Mouse (Mus musculus): ENCODE measurements around the gene Edn3.

Edn3 gene

DNA sequence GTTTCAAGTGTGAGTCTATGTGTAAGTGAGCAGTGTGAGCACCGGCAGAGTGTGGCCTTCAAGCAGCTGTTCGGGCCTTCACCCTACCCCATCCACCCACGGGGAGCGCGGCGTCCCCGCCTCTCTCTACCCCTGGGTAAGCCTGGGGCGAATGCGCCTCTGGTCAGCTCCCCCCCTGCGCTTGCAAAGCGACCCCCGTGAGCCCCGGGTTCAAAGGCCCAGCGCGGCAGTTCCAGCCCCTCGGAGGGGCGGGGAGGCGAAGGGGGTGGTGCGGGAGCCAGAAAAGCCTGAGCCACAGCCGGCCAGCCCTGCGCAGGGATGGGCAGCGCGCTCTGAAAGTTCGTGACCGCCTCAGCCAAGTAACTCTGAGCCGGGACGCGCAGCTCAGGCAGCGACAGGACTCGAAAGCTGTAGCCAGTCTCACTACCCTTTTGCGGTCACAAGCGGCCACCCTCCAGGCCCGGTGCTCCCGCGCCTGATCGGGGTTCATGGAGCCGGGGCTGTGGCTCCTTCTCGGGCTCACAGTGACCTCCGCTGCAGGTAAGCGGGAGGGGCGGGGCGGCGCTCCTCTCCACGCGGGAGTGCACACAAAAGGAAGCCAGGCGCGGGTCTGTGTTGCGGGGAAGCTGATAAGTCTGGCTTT is at the start of gene Edn3:
Gene Edn3 (plus strand): TSS at position 141 of the 643 bp plus-strand sequence.
- in situ Hi-C loops (cut with MboI, MseI) = no loop called here

DNA sequence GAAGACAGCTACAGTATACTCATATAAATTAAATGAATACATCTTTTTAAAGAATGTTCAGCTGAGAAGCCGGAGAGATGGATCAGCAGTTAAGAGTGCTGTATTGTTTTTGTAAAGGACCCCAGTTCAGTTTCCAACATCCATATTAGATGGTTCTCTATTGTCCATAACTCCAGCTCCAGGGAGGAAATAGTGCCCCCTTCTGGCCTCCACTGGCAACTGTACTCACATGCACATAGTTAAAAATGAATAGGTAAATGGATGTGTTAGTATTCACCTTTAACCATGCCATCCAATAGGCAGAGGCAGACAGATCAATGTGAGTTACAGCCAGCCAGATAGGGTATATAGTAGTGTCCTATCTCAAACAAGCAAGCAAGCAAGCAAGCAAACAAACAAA is 48.4 kb upstream of the Edn3 start:
- in situ Hi-C loops (cut with MboI, MseI) = no loop called here

DNA sequence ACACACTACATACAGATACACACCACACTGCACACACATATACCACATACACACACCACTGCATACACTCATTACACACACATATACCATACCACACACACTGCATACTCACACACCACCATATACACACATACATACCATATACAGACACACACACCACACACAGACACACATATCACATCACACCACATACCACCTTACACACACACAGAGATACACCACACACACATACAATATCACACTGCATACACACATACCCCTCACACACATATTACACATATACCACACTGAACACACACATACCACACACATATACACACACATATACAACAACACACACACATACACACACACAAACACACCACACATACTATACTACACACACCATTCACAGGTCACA is 44.5 kb upstream of the Edn3 start:
- in situ Hi-C loops (cut with MboI, MseI) = no loop called here

DNA sequence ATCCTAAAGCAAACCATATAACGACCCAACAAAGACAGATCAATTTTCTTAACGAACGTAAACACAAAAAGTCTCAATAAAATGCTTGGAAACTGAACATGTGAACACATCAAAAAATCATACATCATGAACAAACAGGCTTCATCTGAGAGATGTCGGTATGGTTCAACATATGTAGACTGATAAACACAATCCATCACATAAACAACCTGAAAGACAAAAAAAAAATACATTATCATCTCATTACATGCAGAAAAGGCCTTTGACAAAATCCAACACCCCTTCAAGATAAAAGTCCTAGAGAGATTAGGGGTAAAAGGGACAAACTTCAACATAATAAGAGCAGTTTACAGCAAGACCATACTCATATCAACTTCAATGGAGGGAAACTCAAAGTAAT is 42.6 kb upstream of the Edn3 start:
- in situ Hi-C loops (cut with MboI, MseI) = no loop called here

DNA sequence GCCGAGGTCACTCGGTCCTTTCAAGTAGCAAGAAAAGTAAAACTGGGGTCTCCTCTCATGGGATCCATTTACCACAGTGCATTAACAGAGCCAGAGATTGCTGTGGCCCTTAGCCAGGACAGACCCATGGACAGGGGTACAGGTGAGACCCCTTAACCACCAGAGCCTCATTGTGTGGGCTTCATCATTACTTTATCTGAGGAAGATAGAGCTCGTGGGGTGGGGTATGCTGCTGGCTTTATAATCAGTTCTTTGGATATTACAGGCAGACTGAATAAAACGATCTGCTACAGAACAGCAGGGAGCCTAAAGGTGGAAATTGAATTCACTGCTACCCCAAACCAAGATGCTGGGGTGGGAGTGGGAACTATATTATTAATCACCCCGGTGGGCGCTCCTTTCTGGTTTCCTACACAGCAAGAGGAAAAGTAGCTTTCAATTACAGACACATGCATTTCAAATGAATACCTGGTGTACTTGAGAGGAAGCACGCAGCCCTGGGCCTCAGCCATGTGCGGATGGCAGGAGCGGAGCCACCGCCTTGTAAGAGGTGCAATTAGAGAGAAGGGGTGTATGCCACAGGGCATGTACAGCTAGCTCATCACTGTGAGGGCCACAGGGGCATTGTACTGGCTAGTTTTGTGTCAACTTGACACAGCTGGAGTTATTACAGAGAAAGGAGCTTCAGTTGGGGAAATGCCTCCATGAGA is 33.1 kb upstream of the Edn3 start:
- in situ Hi-C loops (cut with MboI, MseI) = no loop called here

DNA sequence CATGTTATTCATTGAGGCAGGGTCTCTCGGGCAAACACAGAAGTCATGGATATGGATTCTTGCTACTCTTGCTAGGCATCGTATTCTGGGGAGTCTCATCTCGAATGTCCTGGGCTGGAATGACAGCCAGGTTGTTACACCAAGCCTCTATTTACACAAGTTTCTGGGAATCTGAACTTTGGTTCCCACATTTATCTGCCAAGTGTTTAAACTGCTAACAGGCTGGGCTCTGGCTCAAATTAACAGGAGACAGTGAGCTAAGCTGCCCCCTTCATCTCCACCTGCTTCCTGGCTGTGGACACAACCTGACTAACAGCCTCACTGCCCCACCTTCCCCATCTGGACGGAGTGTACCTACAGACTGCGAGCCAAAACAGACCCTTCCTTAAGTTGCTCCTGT is 28.5 kb upstream of the Edn3 start:
- in situ Hi-C loops (cut with MboI, MseI) = no loop called here

DNA sequence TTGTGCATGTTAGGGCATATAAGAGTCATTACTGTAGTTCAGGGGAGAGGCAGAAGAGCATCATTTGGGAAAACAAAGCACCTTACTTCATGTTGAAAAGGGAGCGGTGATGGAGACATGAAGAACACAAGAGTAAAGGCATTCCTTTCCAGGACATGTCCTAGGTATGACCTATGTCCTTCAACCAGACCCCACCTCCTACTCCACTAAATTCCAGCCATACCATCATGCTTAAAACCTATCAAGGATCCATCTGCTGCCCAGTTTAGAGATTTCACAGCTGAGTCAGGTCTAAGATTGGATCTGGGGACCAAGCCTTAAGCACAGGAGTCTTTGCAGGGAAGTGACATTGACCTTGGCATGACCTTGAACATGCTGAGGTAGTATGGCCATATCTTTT is 25.1 kb upstream of the Edn3 start:
- in situ Hi-C loops (cut with MboI, MseI) = no loop called here

DNA sequence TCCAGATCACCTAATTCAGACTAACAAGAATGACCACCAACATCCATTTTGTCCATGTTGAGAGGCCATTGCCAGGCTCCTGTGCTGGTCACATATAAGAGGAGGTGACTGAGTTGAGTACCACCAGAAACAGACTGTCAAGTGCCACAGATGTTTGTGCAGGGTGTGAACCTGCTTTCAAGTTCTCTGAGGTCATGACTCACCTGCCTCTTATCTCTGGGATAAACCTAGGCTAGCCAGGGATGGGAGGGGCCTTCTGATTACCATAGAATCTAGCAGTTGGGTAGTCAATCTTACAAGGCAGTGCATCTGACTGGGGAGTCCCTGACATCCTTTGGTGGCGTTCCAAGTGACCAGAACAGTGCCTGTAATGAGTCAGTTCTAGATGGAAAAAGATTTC is 13.2 kb upstream of the Edn3 start:
- in situ Hi-C loops (cut with MboI, MseI) = no loop called here

DNA sequence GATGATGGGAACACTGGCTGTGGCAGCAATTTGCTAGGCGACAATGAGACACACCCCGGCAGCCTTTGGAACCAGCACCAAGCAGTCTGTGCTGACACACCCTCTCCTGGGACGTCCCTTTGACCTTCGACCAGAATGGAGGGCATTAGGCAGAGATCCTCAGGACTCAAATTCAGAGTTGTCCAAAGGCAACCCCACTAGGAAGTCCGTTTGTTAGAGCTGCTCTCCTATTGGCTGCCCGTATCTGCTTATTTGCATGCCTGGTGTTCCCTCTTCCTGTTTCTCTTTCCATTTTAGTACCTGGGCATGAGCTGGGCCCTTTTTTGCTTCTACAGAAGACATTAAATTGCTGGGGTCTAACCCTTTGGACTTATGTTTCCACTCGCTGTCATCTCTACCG is 12.0 kb upstream of the Edn3 start:
- in situ Hi-C loops (cut with MboI, MseI) = no loop called here

DNA sequence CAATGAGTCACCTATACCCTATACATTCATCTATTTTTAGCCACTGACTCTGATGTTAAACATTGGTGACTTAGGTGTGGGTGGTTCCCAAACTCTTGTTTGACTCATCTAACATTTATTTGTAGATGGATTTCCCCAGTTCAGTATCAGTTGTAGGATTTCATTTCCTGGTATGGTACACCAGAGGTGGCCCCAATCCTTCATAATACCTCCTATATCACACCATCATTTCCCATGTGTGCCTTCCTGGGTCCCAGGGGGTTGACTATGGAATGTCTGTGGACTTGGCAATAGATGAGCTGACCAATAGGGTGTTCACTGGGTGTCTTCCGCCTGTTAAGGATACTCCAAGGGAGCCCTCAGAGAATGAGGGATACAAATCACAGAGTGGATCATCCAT is 7.2 kb upstream of the Edn3 start:
- in situ Hi-C loops (cut with MboI, MseI) = no loop called here

DNA sequence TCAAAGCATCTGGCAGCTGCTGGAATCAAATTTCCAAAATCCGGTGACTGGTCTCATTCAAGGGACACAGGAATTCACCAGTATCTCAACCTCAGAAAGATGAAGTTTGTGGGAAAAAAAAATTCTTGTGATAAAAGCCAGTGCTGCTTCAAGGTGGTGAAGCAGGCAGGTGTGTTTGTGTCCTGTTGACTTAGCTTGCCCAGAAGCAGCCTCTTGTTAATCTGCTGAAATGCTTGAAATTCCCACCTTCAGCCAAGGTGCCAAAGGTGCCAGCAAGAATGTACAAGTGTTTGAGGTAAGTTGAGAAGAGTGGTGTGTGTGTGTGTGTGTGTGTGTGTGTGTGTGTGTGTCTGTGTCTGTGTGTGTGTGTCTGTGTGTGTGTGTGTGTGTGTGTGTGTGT is 6.2 kb upstream of the Edn3 start:
- in situ Hi-C loops (cut with MboI, MseI) = no loop called here

DNA sequence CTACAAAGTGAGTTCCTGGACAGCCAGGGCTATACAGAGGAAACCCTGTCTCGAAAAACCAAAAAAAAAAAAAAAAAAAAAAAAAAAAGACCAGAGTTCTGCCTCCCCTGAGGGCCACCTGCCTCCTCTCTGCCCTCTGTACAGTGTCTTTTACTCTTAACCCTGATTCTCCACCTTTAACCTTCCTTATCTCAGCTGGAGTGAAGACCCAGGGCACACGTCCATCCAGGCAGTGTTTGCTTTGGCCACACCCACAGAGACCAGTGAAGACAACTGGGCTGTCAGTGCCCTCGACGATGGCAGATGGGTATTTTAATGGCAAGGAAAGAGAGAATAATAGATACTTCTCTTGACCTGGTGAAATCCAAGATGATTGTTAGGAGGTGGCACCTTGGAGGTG is 1.2 kb upstream of the Edn3 start:
- in situ Hi-C loops (cut with MboI, MseI) = no loop called here

DNA sequence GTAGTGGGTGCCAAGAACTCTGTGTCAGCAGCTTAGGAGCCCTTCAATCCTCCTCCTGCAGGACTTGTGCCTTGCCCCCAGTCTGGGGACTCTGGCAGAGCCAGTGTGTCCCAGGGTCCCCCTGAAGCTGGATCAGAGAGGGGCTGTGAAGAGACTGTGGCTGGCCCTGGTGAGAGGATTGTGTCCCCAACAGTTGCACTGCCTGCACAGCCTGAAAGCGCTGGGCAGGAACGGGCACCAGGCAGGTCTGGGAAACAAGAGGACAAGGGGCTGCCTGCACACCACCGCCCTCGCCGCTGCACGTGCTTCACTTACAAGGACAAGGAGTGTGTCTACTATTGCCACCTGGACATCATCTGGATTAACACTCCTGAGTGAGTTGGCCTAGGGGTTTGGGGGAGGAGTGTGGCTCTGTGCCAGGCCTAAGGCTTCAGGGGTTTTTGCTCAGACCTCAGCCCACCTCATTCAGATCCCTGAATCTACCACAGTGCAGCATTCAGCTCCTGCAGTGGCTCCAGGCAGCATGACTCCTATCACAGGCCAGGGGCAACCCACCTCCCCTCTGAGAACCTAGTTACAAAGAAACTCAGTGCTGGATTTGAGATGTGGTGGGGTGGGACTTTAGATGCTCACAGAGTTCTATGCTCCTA is 1.2 kb downstream of the Edn3 start:
- in situ Hi-C loops (cut with MboI, MseI) = no loop called here

DNA sequence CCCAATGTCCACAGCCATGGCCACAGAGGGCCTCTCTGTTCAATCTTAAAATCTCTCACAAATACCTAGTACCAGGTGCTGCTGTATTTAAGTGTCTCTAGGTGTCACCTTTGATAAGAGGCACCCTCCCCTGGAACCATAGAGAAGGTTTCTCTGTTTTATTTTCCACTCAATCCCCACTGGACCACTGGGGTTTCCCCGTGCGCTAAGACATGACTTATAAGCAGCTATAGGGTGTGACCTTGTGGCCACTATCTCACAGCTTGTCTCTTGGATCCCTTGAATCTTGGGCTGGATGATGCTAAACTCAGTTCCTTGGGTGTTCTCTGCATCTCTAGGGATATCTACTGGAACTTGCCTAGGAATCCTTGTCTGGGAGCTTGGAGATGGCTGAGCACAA is 1.9 kb downstream of the Edn3 start:
- in situ Hi-C loops (cut with MboI, MseI) = no loop called here

DNA sequence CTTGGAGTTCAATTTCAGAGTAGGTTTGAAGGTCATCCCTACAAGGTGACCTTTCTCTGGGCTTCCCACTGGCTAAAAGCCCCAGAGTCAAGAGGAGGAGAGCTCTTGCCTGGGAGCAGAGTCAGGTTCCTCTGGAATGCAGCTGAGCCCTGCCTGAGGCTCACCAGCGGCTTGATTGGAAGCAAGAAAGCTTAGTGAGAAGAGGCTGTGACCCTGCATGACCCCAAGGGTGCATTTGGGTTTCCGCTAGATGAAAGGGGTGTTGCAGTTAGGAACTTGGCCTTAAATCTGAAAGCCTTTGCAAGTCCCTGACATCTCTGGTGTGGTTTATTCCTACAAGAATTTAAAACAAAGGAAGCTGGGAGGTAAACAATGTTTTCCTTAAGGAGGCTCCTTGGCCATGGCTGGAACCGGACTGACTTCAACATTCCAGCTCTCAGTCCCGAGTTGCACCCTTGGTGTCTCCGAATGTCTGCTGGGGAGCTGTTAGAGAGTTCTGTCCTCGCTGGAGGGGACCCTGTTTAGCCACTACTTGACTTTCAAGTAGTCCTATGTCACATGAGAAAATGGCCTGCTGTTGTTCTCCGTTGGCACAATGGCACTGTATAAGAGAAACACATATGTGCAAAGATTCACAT is 8.6 kb downstream of the Edn3 start:
- in situ Hi-C loops (cut with MboI, MseI) = no loop called here

DNA sequence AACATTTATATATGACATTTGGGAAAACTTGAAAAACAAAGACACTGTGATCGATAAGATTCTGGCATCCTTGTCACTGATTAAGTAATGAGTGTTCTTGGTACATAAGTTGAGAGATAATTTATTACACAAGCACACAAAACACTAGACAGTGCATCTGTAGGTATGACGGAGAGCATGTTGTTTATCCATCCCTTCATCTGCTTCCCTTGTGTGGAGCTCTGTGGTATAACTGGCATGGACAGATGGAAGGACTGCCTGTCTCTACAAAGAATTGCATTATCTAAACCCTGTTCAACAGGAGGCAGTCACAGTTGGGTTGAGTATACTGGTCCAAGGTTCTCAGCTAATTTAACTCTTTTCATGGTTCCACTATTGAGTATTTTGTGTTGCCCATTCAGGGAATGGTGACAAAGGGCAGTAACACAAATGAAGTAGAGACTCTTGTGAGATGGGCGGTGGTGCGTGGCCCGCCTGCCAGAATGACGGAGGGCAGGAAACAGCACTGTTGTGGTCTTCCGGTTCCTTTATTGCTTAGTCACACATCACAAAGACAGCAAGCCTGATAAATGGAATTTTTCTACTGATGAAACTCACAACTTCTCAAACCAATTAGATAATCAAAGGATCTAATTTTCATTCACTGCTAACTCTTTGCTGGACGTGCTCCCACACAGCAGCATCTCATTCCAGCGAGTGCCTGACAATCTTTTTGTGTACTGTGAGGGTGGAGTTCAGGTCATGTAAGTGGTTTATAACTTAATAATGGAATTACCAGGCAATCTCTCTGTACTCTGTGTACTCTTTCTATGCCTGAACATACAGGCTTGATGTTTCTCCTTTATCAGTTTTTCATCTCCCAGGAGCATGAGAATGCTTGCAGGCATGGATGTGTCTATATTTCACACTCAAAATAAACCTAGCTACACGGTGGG is 14.0 kb downstream of the Edn3 start:
- in situ Hi-C loops (cut with MboI, MseI) = no loop called here

DNA sequence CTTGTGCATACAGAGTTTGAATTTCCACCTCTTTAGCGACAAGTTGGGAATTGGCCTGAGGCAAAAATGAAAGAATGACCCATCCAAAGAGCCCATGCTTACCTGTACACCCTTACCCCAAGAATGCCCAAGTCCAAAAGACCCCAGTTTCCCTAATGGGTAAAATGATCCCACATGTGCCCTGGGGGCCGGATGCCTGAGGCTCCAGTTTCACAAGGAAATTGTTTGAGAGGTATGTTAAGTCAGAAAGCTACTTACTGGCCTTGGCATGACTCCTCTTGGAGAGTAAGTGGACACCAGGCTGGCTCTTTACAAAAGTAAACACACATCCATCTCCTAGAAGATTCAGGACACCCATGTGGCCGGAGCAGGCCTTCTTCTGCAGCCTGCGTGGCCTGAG is 21.6 kb downstream of the Edn3 start:
- in situ Hi-C loops (cut with MboI, MseI) = no loop called here

DNA sequence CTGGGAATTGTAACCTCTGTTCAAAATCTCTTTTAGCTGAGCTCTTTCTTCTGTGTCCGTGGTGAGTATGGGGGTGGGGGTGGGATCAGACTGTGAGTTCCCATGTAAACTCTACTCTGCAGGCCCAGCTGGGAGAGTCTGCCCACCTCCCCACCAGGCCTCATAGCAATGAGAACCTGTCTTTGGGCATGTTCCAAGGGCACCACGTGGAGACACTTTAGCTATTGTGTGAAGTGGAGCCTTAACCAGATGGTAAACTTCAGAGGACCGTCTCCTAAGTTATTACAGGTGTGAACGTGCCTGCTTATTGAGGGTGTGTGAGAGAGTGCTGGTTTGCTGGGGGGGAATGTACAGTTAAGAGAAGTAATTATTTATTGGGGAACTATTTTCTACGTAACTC is 22.5 kb downstream of the Edn3 start:
- in situ Hi-C loops (cut with MboI, MseI) = no loop called here

DNA sequence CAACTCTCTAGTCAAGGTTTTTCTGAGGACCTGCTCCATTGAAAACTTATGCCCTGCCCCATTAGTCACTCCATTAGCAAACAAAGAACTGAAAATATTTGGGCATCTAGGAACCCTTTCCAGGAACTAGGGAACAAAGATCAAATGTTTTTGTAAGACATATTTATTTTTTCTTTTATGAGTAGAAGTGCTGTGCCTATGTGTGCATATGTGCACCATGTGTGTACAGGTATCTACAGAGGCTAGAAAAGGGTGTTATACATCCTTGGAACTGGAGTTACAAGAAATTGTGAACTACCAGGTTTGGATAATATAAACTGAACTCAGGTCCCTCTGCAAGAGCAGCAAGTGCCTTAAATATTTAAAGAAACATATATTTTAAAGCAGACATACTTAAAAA is 28.4 kb downstream of the Edn3 start:
- in situ Hi-C loops (cut with MboI, MseI) = no loop called here

DNA sequence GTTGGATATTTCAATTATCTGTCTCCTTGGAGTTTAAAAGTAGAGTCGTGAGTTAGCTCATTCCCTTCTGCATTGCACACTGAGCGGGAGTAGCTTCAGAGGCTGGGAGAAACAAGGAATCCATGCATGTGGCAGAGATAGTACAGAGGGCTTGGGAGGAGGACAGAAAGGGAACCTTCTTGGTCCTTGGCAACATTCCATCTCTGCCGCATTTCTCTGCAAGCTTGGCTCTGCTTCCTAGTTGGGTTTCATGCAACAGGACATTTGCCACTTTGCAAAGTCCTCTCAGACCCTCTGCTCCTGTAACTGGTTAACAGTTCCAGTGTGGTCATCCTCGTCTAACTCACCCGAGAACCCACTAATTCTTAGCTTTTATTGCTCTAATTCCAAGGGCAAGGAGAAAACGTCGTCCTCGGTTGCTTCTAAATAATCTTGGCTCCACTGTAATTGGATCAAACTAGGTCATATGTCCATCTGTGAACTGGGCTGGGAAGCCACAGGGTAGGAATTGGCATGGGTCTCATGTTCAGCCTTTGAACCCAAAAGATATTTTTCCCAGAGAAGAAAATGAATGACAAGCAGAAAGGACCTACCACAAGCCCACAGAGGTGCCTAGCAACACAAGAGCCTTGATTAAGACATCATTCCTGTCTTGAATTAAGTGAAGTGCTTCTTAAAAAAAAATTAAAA is 32.2 kb downstream of the Edn3 start:
- in situ Hi-C loops (cut with MboI, MseI) = no loop called here

DNA sequence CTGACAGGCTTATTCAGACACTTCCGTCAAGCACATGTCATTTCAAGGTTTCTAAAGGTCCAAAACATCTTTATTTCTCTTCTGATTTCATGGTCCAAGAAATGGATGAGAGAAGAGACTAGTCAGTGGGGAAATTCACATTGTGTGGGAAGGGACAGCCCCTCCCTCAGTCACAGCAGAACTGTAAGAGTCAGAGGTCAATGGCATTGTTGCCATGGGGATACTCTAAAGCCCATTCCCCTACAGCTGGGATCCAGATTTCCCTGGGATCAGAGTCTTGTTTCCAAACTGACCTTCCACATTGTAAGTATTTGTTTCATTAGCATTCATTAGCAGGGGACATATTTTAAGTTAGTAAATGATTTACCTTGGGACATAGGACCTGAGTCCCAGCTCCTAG is 32.8 kb downstream of the Edn3 start:
- in situ Hi-C loops (cut with MboI, MseI) = no loop called here
